Mouse (Mus musculus) cerebellum, adult 2 months (tissue): ENCODE results near the gene Bach2.

Experiments used
- CTCF ChIP-seq: fragments of 200-500 bp; IDR thresholded peaks from 2 replicates; pipeline ENCODE4 v1.5.1; 2011; ENCODE audit warnings: low read depth, mild to moderate bottlenecking, control low read depth, low read length, moderate library complexity, borderline replicate concordance; ENCODE audit not compliant: insufficient read depth
- POLR2A ChIP-seq: fragments of 200-500 bp; IDR thresholded peaks from 2 replicates; pipeline ENCODE4 v1.6.1; 2011; ENCODE audit warnings: low read length, control low read depth, borderline replicate concordance; ENCODE audit not compliant: insufficient read depth

DNA sequence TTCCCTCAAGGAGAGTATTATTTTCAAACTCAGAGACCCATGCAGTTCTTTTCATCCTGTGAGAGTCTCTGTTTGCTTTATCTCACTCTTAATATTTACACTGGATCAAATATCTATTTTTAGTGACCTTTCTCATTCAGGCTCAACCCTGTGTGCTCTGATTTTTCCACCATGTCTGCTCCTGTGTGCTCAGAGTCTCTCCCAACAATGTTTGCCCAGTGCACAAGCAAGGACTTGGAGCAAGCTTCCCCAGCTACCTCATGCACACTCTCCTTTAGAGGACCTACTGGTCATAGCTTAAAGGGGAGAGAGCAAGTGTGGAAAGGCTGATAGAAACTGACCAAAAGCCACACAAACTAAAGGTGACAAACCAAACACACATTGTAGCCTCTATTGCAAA, 26.0 kb upstream of the Bach2 start:
- TF ChIP-seq CTCF, result no peak
- no peak for TF ChIP-seq POLR2A
